Mouse (Mus musculus) G1E (cell line): Measurements from ENCODE around the gene Cmtm2b.

Source experiments
- CTCF ChIP-seq: IDR thresholded peaks from 2 replicates; pipeline ENCODE4 v1.5.1; 2012; ENCODE audit warnings: low read depth, low read length, inconsistent platforms, mixed read lengths
- GATA1 ChIP-seq: IDR thresholded peaks from 2 replicates; pipeline ENCODE4 v1.6.1; 2012; ENCODE audit warnings: borderline replicate concordance, low read length, inconsistent platforms, mixed read lengths
- TAL1 ChIP-seq: conservative IDR thresholded peaks from 2 replicates; pipeline ENCODE4 v1.6.1; 2012; ENCODE audit warnings: low read depth, low read length, inconsistent platforms, mixed read lengths

DNA sequence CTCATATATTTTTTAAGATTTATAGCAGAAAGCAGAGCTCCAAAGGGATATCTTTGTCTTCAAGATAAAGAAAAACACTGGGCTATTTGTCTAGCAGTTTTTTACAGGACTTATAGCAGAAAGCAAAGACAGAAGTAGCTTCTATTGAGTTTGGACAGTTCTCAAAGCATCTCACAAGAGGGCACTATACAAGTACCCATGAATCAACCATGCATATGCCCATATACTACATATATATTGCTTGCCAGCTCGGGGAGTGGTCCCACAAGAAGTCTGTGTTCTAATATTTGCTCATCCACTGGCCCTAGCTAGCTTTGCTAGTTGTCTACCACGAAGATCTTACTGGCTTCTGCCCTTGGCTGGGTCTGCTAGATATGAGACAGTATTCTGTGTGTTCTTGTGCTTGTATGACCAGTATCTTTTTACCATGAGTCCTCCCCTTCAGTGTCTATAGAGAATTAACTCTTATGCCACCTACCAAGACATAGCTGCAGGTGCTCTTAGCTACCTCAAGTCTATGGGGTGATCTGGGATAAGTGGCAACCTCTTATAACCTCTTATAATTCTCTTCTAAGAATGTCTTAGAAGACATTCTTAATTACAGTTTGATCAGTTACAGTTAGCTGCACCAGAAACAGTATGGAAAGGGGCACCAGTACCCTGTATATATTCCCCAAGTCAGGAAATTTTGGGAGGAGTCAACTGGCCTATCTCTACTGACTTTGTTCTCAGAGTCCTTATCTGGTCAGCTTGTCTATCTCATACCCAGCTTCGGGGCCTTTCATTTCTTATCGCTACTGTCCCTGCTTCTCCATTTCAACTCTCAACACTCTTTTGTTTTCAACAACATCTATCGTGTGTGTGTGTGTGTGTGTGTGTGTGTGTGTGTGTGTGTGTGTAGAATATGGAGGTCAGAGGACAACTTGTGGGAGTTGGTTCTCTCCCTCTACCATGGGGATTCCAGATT is 10.9 kb downstream of the Cmtm2b start:
- no peak for TF ChIP-seq CTCF
- no peak for TF ChIP-seq GATA1
- TF ChIP-seq TAL1, result no peak
